Mouse (Mus musculus): Measurements from ENCODE around the gene Dlgap4.

Gene Dlgap4

DNA sequence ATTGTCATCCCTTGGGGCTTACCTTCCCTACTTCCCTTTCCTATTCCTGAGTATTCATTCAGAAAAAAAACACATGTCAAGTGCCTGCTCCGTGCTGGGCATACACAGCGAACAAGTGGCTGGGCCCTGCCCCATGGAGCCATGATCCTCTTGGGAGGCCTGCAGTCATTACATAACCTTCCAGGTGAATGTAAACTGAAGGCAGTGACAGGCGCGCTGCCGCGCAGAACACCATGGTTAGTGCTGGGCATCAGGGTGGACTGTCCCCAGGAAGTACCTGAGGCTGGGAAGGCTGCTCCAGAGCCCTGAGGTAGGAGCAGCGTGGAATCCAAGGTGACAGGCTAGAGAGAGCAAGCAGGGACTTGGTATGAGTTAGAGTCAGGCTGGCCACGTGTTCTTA is 7.4 kb downstream of the Dlgap4 start:
- DNase-seq: peak; percentile 21

DNA sequence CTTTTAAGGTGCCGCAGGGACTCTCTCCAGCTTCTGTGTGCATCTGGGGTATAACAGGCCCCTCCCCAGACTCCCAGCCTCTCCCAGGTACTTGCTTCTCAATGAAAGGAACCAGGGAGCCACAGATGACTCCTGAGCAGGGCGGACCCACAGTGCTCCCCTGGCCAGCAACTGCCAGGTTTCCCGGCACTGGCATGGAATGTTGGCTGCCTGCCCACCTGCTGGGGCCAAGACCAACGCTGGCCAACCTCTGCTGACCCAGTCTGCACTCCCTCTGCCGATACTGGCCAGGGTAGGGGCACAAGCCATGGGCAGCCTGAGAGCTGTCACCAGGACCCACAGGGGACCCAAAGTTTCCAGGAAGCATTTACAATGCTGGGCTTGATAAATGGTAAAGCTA is 7.9 kb downstream of the Dlgap4 start:
- DNase-seq: peak; percentile 82

DNA sequence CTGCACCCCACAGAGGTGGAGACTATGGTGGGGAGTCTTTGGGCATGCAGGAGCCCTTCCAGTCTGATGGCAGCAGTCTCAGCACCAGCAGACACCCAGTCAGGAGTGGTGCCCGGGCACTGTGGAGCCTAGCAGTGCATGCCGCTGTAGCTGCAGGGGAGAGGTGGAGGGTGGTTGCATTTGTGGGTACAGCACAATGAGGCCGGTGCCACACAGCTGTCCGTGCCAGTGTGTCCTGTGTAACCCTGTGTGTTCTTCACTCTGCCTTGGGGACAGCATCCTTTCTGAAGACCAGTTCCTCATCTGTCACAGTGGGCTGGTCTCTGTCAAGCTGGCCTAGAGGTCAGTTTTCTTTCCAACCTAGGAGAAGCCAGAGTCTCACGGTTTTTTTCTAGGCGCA is 8.7 kb downstream of the Dlgap4 start:
- no peak for DNase-seq

DNA sequence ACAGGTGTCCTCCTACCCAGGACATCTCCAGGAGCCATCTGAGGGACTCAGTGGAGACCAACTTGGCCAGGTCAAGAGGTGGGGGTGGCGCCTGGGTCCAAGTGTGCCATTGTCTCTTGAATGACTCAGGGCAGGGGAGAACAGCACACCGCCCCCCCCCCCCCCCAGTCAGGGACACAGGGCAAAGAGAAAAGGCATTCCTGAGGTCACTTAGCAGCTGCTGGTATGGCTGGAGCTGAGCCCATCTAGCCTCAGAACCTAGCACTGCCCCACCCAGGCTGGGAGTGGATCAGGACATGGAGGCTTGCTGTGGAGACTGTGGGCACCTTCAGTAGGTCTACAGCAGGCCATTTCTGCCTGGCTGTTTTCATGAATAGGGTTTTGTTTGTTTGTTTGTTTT is 9.7 kb downstream of the Dlgap4 start:
- no peak for DNase-seq

DNA sequence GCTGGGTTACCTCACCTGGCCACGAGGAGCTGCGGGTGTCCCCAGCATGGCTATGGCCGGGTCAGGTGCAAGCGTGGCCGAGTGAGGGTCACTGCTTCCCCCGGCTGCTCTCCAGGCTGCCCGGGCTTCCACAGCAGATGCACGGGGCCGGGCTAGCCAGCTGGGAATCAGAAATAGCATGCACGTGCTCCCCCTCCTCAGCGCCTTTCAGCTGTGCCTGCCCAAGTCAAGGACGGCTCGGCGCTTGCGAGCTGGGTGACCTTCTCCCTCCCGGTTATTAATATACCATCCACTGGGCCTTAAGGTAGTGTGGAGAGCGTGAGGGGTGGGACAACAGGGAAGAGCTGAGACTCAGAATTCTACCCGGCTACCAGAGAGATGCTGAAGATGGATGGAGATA is 11.8 kb downstream of the Dlgap4 start:
- DNase-seq: no peak

DNA sequence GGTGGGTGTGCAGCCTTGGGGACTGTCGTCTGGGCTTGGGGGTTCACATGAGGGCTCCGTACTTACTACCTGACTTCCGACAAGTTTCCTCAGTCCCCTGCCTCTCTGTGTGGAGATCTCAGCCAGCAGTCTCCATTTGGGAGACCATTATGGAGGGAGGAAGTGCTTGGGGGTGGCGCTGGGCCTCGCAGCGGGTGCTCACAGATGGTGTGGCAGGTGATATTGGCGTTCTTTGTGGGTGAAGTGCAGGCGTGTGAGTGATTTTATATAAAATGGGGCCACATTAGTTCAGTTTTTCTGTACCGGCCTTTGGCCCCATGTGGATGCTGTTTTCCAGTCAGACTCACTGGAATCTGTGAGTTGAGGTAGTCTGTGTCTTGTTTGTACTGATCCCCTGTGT is 12.6 kb downstream of the Dlgap4 start:
- DNase-seq: no peak

DNA sequence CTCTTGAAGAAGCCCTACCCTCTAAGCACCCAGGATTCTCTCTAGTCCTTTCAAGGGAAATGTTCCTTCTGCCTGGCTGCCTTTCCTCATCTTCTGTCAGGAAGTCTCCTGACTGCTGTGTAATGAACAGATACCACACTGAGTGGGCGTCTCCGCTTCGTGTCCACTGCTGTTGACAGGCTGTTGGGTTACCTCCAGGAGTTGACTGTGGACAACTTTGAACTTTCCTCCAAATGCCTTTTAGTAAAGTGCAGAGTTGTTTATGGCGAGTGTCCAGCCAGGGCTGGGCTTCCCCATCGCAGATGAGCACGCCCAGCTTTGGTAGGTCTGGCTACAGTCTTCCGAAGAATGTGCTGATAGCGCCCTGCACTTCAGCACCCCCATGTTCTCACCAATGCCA is 13.0 kb downstream of the Dlgap4 start:
- peak; percentile 31 for DNase-seq

DNA sequence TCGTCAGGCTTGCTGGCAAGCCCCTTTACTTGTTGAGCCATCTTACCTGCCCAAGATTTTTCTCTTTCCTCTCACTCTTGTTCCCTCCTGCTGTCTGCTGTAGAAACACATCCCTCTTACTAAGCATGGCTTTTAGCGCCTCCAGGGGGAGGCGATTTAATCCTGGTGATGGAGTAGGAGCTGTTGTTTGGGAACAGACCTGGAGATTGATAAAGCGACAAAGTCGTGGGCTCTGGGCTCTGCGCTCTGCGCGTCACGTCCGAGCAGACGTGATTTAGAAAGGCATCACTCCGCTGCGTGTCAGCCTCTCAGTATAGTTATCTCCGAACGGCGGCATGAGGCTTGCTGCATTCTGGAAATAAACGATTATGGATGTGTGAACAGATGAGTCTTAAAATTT is 14.4 kb downstream of the Dlgap4 start:
- no peak for DNase-seq

DNA sequence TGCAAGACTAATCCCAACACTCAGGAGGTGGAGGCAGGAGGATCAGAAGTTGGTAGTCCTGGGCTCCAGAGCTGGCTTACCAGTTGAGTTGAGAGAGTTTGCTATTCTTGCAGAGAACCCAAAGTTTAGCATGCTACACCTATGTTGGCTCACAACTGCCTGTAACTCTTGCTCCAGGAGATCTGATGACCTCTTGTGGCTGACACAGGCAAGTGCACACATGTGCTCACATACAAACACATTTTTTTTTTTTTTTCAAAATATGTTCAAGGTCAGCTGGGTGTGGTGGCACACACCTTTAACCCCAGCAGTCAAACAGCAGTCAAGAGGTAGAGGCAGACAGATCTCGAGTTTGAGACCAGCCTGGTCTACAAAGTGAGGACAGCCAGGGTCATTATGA is 16.8 kb downstream of the Dlgap4 start:
- DNase-seq: no peak

DNA sequence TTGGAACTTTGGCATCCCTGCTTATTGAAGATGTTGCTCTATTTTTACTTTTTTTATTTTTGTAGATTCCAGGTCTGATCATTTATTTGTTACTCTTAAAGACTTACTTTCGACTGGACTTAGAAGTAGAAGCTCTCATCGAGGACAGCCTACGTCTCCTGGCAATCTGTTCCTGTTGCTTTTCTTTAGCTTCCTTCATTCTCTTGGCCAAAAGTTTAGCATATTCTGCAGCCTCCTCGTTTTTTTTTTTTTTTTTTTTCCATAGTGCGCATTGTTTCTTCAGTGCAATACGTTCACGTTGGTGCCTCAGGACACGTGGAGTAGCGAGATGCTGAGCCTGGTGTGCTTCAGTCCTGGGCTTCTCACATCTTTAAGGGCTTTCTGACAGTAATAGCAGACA is 19.2 kb downstream of the Dlgap4 start:
- DNase-seq: no peak

DNA sequence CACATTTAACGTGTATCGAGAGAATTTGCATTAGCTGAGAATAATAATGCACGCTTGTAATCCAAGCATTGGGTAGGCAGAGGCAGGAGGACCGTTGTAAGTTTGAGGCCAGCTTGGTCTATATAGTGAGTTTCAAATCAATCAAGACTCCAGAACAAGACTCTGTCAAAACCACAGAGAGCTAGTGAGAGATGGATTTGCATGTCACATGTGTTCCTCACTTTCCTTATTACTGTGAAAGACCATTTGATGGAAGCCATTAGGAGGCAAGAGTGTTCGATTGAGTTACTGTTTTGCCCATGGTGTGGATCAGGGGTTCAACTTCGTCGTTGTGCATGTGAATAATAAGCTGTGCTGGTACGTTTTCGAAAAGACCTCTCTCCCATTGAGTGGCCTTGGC is 21.6 kb downstream of the Dlgap4 start:
- DNase-seq: no peak

DNA sequence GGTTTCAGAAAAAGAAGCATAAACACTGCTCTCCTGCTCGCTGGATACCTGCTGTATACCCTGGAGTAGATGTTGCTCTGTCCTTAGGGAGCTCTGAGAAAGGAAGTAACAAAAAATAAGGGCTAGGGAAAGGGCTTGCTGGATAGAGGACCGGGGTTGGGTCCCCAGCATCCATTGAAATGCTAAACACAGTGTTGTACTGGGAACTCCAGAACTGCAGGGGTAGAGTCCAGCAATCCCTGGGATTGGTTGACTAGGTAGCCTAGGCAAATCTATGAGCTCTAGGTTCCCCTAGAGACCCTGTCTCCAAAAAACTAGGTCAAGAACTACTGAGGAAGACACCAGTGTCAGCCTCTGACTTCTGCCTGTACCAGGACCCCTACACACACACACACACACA is 27.6 kb downstream of the Dlgap4 start:
- DNase-seq: no peak

DNA sequence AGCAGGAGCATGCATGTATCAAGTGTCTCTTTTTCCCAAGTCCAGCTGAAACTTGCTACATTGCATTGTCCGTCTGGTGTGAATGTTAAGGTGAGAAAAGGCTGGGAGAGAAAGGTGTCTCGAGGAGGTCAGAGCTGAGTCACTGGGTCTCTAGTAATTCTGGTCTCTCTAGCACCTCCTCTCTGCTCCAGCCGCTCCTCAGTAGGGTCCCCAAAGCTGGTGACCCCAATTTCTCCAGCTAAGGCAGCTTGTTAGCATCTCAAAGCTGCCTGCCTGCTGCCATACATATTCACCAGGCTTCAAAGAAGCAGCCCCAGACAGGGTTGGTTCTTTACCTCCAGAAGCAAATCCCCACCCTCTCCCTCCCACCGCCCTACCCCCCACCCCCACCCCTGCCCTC is 29.4 kb downstream of the Dlgap4 start:
- DNase-seq: no peak

DNA sequence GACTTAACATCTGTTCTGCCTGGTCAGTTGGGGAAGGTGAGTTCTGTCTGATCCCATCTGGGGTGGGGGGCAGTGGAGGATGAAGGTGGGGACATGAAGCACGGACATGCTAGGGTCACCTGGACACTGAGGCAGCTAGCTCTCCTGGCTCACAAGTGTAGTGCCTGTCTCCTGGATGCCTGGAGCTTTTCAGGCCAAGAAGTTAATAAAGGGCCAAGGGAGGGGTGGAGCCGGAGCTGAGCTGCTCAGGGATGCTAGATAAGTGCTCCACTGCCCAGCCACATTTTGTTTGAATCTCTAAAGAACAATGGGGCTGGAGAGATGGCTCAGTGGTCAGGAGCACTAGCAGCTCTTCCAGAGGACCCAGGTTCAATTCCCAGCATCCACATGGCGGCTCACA is 29.9 kb downstream of the Dlgap4 start:
- no peak for DNase-seq

DNA sequence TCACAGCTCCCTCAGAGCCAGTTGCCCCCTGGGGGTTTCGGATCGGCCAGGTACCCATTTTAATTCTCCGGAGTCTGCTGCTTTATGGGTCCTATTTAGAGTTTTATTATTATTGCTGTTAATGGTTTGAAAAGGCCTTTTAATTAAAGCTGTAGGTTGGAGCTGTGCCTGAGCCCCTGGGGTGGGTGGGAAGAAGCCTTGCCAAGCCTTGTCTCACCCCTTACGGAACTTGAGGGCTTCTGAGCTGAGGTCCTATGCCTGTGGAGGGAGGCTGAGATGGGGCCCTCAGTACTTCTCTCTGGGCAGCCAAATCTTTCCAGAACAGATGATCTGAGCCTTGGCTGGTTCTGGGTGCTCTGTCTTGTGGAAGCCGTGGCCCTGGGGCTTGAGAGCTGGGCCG is 31.6 kb downstream of the Dlgap4 start:
- DNase-seq: no peak

DNA sequence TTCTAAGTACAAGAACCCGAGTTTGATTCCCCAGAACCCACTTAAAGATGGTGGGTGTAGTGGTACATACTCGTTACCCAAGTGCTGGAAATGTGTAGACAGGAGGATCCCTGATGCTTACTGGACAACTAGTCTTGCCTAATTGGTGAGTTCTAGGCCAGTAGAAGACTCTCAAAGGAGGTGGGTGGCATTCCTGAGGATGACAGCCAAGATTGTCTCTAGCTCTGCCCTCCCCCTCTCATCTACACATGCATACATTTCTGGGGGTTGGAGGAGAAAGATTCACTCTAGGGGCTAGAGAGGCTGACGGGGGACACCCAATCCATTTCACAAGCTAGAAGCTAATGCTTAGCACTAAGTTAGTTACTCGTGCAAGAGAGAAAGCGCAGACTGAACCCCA is 33.4 kb downstream of the Dlgap4 start:
- DNase-seq: no peak

DNA sequence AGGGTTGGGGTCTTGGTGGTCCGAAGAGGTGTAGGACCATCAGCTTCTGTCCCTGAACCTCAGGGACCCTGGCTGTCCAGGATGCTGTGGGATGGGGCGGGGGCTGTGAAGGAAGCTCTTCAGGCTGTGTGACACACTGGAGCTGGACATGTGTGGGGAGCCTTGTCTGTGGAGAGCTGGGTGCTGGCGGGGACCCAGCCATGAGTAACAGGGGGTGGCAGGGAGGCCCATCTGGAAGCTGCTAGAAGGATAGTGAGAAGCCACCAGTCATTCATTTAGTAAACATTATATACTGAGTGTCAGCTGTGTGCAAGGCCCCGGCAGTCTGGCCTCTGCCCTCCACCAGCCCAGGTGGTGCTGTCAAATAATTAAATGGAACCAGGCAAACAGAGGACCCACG is 34.5 kb downstream of the Dlgap4 start:
- DNase-seq: no peak

DNA sequence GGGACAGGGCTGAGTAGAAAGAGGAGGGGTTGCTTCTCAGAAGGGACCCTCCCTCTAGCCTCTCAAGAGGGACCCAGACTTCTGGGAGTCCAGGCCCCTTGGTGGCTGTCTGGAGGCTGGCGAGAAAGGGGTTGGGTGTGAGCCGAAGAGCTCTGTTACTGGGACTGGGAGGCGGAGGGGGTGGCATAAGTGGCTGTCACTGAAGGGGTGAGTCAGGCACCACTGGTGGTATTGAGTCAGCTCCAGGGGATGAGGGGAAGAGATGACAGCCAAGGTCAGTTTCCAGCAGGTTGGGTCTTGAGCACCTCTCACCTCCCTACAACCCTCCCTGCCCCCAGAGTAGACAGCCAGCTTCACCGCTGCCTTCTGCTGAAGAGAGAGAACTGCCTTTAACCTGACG is 35.9 kb downstream of the Dlgap4 start:
- no peak for DNase-seq

DNA sequence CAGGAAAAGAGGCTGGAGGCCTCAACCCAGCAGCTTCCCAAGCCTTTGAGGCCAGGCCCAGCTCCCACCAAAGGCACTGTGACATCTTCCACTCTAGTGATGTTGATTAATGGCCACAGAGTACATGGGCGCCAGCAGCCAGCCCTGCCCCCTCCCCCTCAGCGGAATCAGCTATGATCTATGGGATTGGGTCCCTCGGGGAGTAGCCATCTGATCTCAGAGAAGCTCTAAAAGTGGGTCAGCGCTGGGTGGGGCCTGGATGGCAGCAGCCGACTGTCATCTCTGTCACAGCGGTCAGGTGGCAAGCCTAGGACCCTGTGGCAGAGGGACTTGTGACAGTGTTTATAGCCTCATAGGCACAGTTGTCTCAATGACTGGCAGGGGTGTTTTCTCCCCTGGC is 37.5 kb downstream of the Dlgap4 start:
- no peak for DNase-seq

DNA sequence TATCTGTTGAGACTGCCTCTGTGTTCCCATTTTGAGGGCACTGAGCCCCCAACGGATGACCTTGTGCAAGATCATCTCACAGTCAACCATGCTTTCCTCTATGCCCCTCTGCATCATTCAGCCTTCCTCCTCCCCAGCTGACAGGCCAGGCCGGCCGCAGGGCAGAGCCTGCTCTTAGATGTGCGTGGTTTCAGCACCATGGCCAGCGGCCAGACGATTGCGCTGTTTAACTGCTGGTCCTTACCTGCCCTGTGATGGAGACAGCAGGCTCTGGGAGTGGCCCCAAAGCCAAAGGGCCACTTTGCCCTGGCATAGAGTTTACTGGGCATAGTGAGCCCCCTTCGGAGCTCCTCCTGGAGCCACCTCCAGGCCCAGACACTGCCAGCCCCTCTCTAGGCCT is 39.3 kb downstream of the Dlgap4 start:
- peak; percentile 10 for DNase-seq

DNA sequence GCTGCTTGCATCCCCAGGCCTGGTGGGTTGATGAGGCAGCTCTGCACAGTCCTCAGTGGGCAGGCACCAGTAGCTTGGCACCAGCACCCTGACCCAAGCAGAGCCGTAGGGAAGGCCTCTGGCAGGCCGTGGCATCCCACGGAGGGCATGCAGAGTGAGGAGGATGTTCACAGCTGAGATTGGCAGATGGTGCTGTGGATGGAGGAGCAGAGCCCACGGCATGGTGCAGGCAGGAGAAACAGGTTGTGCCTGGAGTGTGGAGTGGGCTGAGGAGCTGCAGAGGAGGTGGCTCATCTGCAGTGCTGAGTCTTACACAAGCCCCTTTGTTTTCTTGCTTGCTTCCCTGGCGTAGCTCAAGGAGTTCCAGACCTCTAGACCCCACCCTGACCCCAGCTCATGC is 40.6 kb downstream of the Dlgap4 start:
- no peak for DNase-seq

DNA sequence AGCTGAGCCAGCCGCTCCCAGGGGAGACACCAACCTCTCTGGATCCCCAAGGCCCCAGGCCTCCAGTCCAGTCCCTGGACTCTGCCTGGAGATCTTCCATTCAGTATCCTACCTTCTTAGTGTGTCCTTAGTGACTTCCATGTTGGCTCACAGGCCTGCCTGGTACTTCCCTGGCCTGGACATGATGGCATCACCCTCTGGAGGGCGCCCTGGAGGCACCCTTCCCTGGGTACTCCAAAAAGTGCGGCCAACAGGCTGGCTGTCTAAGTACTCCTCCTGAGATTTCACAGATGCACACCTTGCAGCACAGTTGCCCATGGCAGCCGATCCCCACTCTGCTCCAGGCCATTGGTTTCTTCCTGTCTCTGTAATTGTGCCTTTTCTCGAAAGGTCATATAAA is 42.1 kb downstream of the Dlgap4 start:
- no peak for DNase-seq

DNA sequence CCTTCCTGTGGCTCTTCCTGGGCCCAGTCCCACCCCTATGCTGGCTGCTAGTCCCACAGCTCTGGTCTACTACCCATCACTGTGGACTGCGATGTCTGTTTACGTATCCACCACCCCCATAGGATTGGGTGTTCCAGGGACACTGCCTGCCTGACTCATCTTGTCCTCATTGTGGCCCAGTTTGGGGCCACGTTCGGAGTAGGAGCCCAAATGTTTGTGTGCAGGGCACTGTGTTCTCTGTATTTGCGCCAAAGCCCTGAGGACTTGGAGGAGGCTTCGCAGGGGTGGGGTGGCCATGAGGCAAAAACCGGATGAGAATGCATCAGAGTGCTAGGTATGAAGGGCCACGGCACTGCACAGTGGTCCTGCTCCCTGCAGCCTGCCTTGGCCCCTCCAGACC is 44.0 kb downstream of the Dlgap4 start:
- no peak for DNase-seq

DNA sequence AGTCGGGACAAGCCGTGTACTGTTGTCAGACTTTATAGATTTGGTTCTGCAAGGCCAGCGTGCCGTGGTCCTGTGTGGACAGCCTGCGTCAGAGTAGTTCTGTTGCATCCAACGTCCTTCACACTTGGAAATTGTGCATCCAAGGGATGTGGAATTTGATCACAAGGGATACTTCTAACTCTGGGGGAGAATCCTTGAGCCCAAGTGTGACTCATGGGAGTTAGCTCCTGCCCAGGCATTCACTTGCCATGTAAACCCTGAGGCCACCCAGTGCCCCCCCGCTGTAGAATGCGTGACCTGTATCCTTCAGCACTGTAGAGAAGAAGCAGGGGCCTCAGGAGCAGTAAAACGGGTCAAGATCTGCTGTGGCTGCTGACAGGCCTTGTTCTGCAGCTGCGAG is 44.7 kb downstream of the Dlgap4 start:
- no peak for DNase-seq

DNA sequence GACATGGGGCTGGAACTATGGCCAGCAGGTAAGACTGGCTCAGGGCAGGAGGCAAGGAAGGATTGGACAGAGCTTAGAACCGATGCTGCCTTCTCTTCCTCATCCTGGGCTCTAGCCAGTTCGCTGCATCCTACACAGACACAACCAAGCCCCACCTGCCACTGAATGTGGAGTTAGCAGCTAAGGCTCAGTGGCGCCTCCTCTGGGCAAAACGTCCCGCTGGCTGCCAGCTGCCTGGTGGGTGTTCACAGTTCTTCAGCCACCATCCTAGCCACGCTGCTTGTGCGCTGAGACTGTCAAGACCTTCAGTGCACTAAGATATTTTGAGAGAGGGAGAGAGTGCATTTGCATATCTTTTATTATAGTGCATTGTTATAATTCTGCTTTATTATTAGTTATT is 45.2 kb downstream of the Dlgap4 start:
- DNase-seq: no peak

DNA sequence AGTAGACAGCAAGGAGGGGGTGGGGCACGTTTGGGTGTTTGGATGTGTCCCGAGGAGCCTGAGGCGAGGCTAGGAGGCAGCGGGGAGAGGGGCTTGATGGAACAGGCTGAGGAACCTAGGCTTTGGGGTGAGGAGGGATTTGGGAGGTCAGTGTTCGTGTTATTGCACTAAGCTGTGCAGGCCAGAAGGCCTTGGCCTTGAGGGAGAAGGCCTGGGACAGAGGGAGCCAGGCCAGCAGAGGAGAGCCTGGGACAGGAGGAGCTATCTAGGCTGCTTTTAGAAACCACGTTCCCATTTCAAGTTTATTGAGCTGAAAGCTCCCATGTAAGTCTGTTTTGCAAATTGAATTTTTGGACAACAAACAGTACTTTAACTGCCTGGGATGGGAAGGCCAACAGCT is 46.5 kb downstream of the Dlgap4 start:
- no peak for DNase-seq

DNA sequence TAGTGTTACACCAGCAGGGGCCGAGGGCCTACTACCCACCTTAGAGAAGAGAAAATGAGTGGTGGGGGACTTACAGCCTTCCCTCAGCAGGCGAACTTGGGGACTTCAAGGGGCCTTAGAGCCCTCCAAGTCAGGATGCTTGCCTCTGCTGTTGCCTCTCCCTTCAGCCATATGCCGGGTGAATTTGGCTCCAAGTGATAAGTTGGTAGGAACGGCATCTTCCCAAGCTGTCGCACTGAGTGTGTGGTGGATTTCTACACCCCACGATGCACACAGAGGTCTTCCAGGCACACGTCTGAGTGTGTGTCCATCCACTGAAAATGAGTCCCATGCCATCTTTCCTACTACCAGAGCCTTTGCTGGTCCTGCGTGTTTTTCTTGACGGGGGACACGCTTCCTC is 49.7 kb downstream of the Dlgap4 start:
- DNase-seq: no peak
